Mouse (Mus musculus): ENCODE measurements at regions not wholly inside any gene's neighbourhood (a gene's known extent, or its start where the extent isn't known, plus 50 kb on each side); places are given as distances from the start of the nearest gene placed in this dataset.

DNA sequence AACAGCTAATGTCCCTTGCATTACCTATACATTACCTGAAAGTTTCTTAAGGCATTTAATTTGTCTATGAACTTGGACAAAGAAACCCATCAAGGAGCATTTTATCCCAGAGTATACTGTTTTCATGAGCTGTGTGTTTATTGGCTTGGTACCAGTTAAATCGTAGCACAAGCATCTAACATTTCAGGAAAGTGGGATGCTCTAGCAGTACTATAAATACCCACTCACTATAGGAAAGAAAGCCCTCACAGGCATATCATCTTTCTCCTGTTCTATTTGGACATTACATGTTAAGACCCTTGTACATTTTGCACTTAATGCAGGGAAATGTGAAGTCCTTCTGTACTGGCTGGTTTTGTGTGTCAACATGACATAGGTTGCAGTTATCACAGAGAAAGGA lies 163.9 kb downstream of the Ptprc start:
- no peak for DNase-seq (ENCODE audit: low spot score in 2 of 2)

DNA sequence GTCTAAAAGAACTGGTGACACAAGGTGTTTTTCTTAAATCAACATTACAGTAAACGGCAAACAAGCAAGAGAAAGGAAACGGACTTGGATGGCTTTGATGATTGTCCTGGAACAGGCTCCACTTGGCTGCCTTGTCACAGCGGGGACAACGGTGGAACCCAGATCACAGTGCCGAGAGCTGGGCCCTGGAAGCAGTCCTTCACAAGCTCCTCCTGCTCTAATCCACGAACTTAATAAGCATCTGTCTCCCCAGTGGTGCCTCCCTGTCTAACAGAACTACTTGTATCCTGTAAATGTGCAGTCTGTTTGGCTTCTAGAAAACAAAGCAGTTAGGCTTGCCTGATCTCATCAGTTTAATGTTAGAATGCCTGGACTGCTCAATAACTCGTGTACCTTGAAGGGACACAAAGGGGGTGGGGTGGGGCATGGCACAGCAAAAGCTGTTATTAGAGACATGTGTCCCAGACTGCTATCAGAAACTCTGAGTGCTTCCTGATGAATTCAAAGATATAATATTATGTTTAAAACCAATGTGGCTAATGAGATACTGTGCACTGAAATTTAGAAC lies 164.5 kb downstream of the Ptprc start:
- DNase-seq (ENCODE audit: low spot score in 2 of 2), result no peak

DNA sequence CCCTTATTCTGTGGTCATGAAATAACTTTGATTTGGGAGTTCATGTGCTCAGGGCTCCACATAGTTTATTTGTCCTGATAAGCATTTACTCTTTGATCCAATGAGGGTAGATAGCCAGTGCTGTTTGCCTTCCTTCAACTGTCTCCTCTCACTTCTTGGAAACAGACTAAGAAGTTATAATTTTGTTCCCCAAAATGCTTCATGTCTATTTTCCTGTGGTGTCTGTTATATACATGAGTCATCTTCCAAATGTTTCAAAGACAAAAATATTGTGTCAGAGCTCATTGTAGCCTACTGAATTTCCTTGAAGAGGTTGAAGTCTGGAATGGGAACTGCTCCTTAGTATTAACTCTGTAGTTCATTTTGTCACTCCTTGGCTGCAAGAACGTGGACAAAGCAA lies 168.7 kb downstream of the Ptprc start:
- no peak for DNase-seq (ENCODE audit: low spot score in 2 of 2)

DNA sequence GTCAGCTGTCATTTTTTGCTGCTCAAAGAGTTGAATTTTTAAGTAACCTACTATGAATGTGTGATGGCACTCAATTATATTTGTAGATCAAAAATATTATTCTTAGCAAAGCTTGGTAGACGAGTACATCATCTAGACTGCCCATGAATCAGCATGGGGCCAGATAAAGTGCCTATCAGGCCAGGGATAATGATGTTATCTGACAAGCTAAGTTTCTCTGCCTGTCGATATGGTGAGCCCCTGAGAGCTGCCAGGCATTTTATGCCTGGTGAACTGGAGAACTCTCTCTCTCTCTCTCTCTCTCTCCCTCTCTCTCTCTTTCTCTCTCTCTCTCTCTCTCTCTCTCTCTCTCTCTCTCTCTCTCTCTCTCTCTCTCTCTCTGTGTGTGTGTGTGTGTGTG lies 171.2 kb downstream of the Ptprc start:
- no peak for DNase-seq (ENCODE audit: low spot score in 2 of 2)

DNA sequence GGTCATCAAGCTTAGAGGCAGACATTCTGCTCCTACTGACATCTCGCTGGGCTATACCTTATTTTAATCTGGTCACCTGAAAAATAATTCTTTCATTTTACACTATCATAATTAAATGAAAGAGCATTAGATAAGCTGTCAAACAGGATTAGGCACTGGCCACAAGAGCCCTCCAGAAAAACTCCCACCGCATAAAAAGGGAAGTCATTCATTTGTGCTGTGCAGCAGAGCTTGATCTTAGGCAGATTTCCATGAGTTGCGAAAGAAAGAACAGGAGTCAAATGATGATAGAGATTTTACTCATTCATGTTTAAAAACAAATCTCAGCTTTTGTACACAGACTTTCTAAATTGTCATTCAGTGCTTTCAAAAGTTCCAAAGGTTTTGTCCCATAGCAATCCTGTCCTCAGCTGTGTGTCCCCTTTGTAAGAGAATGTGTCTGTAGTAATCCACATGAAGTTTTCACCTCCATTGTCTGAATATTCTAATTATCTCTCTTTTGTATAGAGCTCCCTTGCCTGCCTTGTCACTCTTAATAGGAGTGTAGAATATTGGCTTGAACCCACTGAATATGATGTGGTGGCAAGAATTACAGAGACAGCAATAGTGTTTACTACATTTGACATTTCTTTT lies 176.1 kb downstream of the Ptprc start:
- no peak for DNase-seq (ENCODE audit: low spot score in 2 of 2)

- DNase-seq (ENCODE audit: low spot score in 2 of 2), result no peak
Measured at GRCm38 (mm10) chr1:137996041-137996440, 179.5 kb downstream of the Ptprc start.

- DNase-seq (ENCODE audit: low spot score in 2 of 2), result no peak
Measured at GRCm38 (mm10) chr1:137991936-137992335, 183.6 kb downstream of the Ptprc start.

GRCm38 (mm10) chr1:137991412-137991811 lies 184.1 kb downstream of the Ptprc start:
- DNase-seq (ENCODE audit: low spot score in 2 of 2), result no peak

DNA sequence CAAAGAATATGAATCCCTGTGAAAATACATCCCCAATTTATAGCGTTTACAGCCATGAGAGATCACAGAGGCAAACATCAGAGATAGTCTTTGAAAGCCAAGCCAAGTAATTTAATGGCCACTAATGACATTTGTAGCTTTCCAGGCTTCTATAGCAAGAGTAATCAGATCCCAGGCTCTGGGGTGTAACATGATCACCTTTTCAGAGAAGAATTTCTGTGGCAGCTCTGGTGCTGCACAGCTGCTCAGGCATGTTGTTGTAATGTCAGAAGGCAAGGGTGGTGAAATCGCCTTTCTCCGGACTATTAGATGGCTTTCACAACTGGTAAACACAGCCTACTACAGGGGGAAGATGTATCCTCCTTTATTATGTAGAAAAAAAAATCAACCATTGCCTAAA lies 202.1 kb downstream of the Ptprc start:
- no peak for DNase-seq (ENCODE audit: low spot score in 2 of 2)

GRCm38 (mm10) chr1:137972620-137973350 lies 202.7 kb downstream of the Ptprc start:
- peak in 1 of 2 experiments; percentile 25 for DNase-seq (ENCODE audit: low spot score in 2 of 2)

DNA sequence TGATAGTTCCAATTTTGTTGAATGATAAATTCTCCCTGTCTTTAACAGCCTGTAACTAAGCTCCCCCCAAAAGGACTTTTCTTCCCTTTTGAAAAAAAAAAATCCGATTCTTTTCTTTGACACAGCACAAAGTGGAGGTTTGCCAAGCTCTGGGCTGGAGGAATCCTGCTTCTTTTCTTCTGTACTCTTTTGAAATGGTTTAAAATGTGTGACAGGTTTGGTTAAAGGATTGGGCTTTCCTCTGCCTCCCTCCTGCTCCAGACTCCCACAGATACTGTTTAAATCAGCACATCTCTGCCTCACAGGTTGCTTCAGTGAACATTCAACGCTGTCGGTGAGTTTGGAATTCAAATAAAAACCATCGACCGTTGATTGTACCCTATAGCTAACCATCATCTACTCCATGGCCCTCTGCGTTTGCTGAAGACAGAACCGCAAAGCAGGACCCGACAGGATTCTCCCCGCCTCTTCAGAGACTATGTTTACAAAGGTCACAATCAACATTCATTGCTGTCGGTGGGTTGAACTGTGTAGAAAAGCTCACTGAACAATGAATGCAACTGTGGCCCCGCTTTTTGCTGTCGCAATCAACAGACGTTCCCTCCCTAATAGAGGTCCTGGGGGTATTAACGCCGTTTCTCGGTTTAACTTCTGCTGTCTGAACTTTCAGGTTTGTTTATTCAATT lies 209.2 kb downstream of the Ptprc start:
- peak in 1 of 2 experiments; percentile 11 for DNase-seq (ENCODE audit: low spot score in 2 of 2)

- DNase-seq (ENCODE audit: low spot score in 2 of 2), result no peak
Measured at GRCm38 (mm10) chr1:137963656-137964055, 211.9 kb downstream of the Ptprc start.

DNA sequence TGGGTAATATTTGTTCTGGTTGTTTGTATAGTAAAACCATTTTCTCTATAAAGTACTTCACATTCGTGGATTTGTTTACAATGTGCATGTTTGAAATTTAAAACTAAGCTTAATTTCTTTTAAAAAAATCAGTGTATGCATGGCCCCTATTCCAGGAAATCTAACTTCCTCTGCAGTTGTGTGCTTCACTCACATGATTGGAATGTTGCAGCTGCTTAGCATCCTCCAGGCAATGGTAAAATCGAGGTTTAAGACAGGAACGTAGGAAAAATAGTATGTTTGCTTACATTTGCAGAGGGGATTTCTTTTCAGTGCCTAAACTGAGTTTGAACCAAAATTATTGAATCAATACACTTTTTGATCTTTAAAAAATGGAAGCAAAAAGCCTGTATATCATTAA lies 217.5 kb downstream of the Ptprc start:
- DNase-seq (ENCODE audit: low spot score in 2 of 2), result no peak

DNA sequence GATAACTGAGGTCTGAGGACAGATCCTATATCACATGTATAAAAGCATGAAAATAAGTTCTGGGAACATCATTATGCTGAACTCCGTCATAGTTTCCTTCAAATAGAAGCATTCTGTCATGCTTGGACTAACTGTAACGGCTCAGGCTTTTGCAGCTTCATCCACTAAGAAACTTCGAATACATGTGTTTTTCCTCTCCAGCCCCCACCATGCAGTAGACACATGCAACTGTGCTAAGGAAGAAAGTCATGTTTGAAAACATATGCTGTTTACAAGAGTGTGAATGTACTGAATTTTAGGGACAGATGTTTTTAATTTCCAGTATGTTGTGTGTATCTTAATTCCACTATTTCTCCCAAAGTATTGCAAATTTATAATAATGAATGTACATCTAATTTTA lies 219.5 kb downstream of the Ptprc start:
- no peak for DNase-seq (ENCODE audit: low spot score in 2 of 2)

- DNase-seq (ENCODE audit: low spot score in 2 of 2), result no peak
Measured at GRCm38 (mm10) chr1:137955139-137955538, 220.4 kb downstream of the Ptprc start.

DNA sequence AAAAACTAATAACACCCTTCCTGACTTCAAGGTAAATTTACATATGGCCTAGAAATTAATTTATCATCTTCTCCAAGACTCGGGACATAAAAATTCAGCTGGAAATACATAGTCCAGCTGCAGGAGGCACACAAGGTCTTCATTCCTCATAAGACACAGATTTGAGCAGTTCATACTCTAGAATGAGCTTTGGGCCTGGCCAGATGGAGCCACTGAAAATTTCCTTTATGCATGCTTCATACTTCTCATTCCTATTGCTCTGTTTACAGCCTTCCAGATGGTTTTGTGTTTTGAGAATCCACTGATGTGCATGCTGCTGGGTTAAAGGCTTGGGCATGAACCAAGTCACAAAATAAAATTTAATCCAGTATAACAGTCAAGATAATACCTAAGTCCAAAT lies 222.1 kb downstream of the Ptprc start:
- no peak for DNase-seq (ENCODE audit: low spot score in 2 of 2)

DNA sequence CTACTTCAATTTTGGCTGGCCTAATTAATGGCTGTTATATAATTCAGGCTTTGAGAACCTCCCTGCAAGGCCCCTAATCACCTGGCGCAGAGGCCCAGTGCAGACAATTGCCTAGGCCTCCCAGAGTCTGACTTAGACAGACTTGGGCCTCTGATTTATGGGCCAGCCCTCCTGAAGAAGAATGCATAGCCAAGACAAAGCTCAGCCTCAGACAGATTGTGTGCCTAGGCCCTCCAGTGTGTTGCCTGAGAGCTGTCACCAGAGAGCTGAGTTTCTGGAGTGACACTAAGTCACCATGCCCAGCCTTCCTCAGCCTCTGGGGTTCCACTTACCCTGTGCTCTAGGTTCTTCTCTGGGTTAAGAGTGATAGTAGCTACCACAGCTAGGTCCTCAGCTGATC lies 222.7 kb downstream of the Ptprc start:
- no peak for DNase-seq (ENCODE audit: low spot score in 2 of 2)

GRCm38 (mm10) chr1:137947900-137948299 lies 227.6 kb downstream of the Ptprc start:
- no peak for DNase-seq (ENCODE audit: low spot score in 2 of 2)

DNA sequence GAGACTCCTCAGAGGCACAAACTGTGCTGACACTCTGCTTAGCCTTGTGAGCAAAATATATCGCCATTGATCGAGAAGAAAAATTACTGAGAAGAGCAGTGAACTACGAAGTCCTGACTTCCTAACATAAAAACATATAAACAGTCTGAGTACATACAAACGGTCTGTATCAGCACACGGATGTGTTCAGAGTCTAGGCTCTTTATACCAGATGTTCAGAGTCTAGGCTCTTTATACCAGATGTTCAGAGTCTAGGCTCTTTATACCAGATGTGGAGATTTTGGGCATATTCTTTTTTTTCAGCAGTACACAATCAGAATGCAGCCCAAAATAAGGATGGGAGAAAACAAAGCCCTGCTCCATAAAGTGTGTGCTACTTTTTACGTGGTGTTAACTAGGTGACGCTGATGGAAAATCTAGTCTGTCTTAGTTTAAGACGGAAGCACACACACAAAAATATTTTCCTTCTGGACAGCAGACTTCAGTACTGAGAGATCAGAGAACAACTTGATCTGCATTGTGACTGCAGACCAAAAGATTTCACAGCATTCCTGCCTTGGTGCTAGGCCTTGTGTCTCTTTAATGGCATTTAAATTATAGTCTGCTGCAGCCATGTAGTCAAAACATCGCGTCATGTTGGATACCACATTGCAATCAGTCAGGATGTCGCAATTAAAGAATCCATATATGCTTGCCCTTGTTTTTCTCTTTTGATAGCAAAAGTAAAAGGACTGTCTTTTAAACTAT lies 233.6 kb downstream of the Ptprc start:
- no peak for DNase-seq (ENCODE audit: low spot score in 2 of 2)

- DNase-seq (ENCODE audit: low spot score in 2 of 2), result no peak
Measured at GRCm38 (mm10) chr1:137935746-137936145, 239.8 kb downstream of the Ptprc start.

DNA sequence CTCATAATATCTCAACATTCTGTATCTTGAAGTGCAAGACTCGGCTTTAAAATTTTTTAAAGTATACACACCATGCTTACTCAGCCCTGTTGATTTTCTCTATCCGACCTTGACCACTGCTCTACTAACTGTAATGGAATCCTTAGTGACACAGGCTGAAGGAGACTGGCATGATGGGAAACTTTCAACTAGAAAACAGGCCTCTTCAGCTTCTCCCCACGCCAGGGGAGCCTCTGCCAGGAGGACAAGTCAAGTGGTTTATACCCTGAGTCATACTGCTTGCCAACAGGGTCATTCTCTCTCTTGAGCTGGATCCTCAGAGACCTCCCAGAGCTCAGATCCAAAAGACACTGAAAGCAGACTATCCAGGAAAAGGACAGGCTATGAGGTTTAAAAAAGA lies 245.7 kb downstream of the Ptprc start:
- DNase-seq (ENCODE audit: low spot score in 2 of 2), result no peak

DNA sequence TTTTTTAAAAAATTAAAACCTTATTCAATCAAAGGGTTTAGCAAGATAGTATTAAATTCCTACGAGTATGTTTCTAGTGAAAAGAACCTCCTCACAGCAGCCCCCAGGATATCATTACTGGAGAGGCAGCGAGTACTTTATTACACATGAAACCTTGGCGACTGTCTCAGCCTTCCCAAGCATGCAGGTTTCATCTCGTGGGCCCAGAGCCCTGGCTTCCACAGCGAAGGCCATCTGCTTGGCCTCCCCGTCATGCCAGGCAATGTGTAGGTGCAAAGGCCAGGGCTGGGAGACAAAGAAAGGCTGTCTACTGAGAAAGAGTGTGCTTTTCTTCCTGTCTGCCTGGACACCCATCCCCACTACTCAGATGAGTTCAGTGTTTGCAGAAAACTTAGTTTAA lies 247.0 kb downstream of the Ptprc start:
- no peak for DNase-seq (ENCODE audit: low spot score in 2 of 2)
